Comparison of ENCODE assay signal across 22 mouse cellular contexts in genomic region chr12:79346198-79346733, GRCm38 (mm10). TPM values are rescaled to one million over a fixed set of nuclear protein-coding genes. Genes with fewer than 3 reads are reported as not detected.
DNase-seq lines count a peak whose midpoint lies in the region; ATAC-seq and TF ChIP-seq lines count a peak whose summit lies in the region.
"Had no signal": no experiment of that assay in that cellular context is flagged by ENCODE, and none has a peak within 500 bp of the region (broad histone marks: within the 10 kb centered on the region; RNA-seq: fewer than 3 reads in every experiment).

No protein-coding gene starts in this region.

- no peak overlapping the region for H3K4me2 ChIP-seq in intestine, embryonic 16.5 days (ENCODE audit: low read depth, low read length)
- no peak overlapping the region for H3K4me2 ChIP-seq in intestine, postnatal 0 days (replicated peaks; ENCODE audit: low read depth)
- H3K4me2 ChIP-seq in lung, embryonic 16.5 days (ENCODE audit: low read depth, low read length): no peak overlapping the region
- H3K4me2 ChIP-seq in embryonic facial prominence, embryonic 15.5 days (replicated peaks): no peak overlapping the region
- no peak overlapping the region for H3K4me2 ChIP-seq in stomach, embryonic 14.5 days (replicated peaks; ENCODE audit: low read depth, low read length)
- H3K4me2 ChIP-seq: forebrain, embryonic 13.5 days; midbrain, embryonic 12.5 days had no signal

- no peaks in the 10 kb centered on the region for H3K36me3 ChIP-seq in intestine, embryonic 16.5 days (ENCODE audit: control insufficient read depth, insufficient read depth, low read length)
- H3K36me3 ChIP-seq in intestine, postnatal 0 days (ENCODE audit: control insufficient read depth, insufficient read depth): no peaks in the 10 kb centered on the region
- no peaks in the 10 kb centered on the region for H3K36me3 ChIP-seq in lung, embryonic 16.5 days (ENCODE audit: control insufficient read depth, insufficient read depth, low read length)
- H3K36me3 ChIP-seq in embryonic facial prominence, embryonic 15.5 days: no peaks in the 10 kb centered on the region
- no peaks in the 10 kb centered on the region for H3K36me3 ChIP-seq in stomach, embryonic 14.5 days (ENCODE audit: control insufficient read depth, insufficient read depth, low read length)
- H3K36me3 ChIP-seq: heart, embryonic 10.5 days; midbrain, embryonic 12.5 days had no signal

- no peaks in the 10 kb centered on the region for H3K27me3 ChIP-seq in intestine, embryonic 16.5 days (replicated peaks; ENCODE audit: control insufficient read depth, insufficient read depth, low read length)
- H3K27me3 ChIP-seq in intestine, postnatal 0 days (replicated peaks; ENCODE audit: control insufficient read depth, insufficient read depth, low read length): no peaks in the 10 kb centered on the region
- no peaks in the 10 kb centered on the region for H3K27me3 ChIP-seq in lung, embryonic 16.5 days (ENCODE audit: control insufficient read depth, insufficient read depth, low read depth, low read length)
- H3K27me3 ChIP-seq in embryonic facial prominence, embryonic 15.5 days: no peaks in the 10 kb centered on the region
- H3K27me3 ChIP-seq in stomach, embryonic 14.5 days (ENCODE audit: control insufficient read depth, insufficient read depth, low read length): no peaks in the 10 kb centered on the region
- H3K27me3 ChIP-seq: CH12.LX; forebrain, embryonic 13.5 days; midbrain, embryonic 12.5 days had no signal

- no peaks in the 10 kb centered on the region for H3K9me3 ChIP-seq in intestine, embryonic 16.5 days (ENCODE audit: control insufficient read depth, low read length)
- no peaks in the 10 kb centered on the region for H3K9me3 ChIP-seq in intestine, postnatal 0 days (ENCODE audit: control insufficient read depth)
- H3K9me3 ChIP-seq in lung, embryonic 16.5 days (ENCODE audit: control insufficient read depth, low read length): no peaks in the 10 kb centered on the region
- H3K9me3 ChIP-seq in embryonic facial prominence, embryonic 15.5 days (replicated peaks): no peaks in the 10 kb centered on the region
- H3K9me3 ChIP-seq in stomach, embryonic 14.5 days (ENCODE audit: control insufficient read depth, low read depth, low read length): no peaks in the 10 kb centered on the region
- H3K9me3 ChIP-seq: forebrain, embryonic 13.5 days; G1E; heart, embryonic 10.5 days; midbrain, embryonic 12.5 days had no signal

- intact Hi-C loops in heart, postnatal 36 days (cut with DNase I): no loop called here

- no peak for DNase-seq in lung, postnatal 4 days
- DNase-seq in heart, postnatal 36 days: no peak
- DNase-seq: adrenal gland, adult 8-10 months; B cell, adult 2 months; cerebellum, adult 11-12 months; cerebellum, postnatal 14 days; kidney, adult 8-10 months; lung, postnatal 10 days; thymus, adult 2 months had no signal

- no peak overlapping the region for H3K4me3 ChIP-seq in intestine, embryonic 16.5 days (ENCODE audit: low read length)
- H3K4me3 ChIP-seq in intestine, postnatal 0 days (ENCODE audit: low read depth, low read length): no peak overlapping the region
- no peak overlapping the region for H3K4me3 ChIP-seq in lung, embryonic 16.5 days (ENCODE audit: low read length)
- no peak overlapping the region for H3K4me3 ChIP-seq in embryonic facial prominence, embryonic 15.5 days (replicated peaks)
- no peak overlapping the region for H3K4me3 ChIP-seq in stomach, embryonic 14.5 days (ENCODE audit: low read depth, low read length)
- H3K4me3 ChIP-seq: forebrain, embryonic 13.5 days; heart, embryonic 10.5 days; midbrain, embryonic 12.5 days had no signal

- TF ChIP-seq CTCF in intestine, postnatal 0 days (IDR thresholded peaks at IDR 0.05; ENCODE audit: low read depth): no peak

- H3K27ac ChIP-seq in intestine, embryonic 16.5 days (ENCODE audit: low read length): 0 out of 2 replicates have a peak overlapping the region, but pooled peaks have one; percentile 9
- no peak overlapping the region for H3K27ac ChIP-seq in intestine, postnatal 0 days (ENCODE audit: low read depth, low read length)
- H3K27ac ChIP-seq in lung, embryonic 16.5 days (ENCODE audit: low read length): peak overlapping the region; percentile 48
- peak overlapping the region; percentile 73 for H3K27ac ChIP-seq in embryonic facial prominence, embryonic 15.5 days (replicated peaks)
- peak overlapping the region; percentile 33; the same call in 1 of the 2 replicates for H3K27ac ChIP-seq in stomach, embryonic 14.5 days (ENCODE audit: low read length)
- H3K27ac ChIP-seq: forebrain, embryonic 13.5 days; heart, embryonic 10.5 days; liver, embryonic 14.5 days; midbrain, embryonic 12.5 days had no signal

- no peak for ATAC-seq in intestine, embryonic 16.5 days
- ATAC-seq in intestine, postnatal 0 days: no peak
- no peak for ATAC-seq in lung, embryonic 16.5 days (ENCODE audit: low read depth)
- ATAC-seq in embryonic facial prominence, embryonic 15.5 days (ENCODE audit: insufficient number of reproducible peaks, low FRiP score, low TSS enrichment, low read depth): no peak
- no peak for ATAC-seq in stomach, embryonic 14.5 days (ENCODE audit: insufficient number of reproducible peaks, insufficient read depth, low FRiP score, low read depth)
- no peak for ATAC-seq in erythroblast, adult 5-6 weeks (replicated peaks; ENCODE audit: low FRiP score, poor library complexity, severe bottlenecking)
- ATAC-seq: forebrain, embryonic 13.5 days; hindbrain, embryonic 16.5 days had no signal

- 65% methylated on average over 5 of the region's 5 CpGs for WGBS in intestine, embryonic 16.5 days
- WGBS in intestine, postnatal 0 days: 81% methylated on average over 5 of the region's 5 CpGs
- WGBS in lung, embryonic 16.5 days: 58% methylated on average over 5 of the region's 5 CpGs
- WGBS in embryonic facial prominence, embryonic 15.5 days: 33% methylated on average over 5 of the region's 5 CpGs
- WGBS in stomach, embryonic 14.5 days: 66% methylated on average over 5 of the region's 5 CpGs

- 0 out of 2 replicates have a peak overlapping the region, but pooled peaks have one; percentile 17 for H3K9ac ChIP-seq in intestine, embryonic 16.5 days (ENCODE audit: low read depth, low read length)
- H3K9ac ChIP-seq in intestine, postnatal 0 days (ENCODE audit: low read depth, low read length): no peak overlapping the region
- no peak overlapping the region for H3K9ac ChIP-seq in lung, embryonic 16.5 days (ENCODE audit: low read length)
- H3K9ac ChIP-seq in embryonic facial prominence, embryonic 15.5 days: no peak overlapping the region
- H3K9ac ChIP-seq in stomach, embryonic 14.5 days (replicated peaks; ENCODE audit: low read depth, low read length): no peak overlapping the region
- H3K9ac ChIP-seq: forebrain, embryonic 13.5 days; liver, embryonic 14.5 days; midbrain, embryonic 12.5 days had no signal

- H3K4me1 ChIP-seq in intestine, embryonic 16.5 days (ENCODE audit: control insufficient read depth, insufficient read depth, low read length): 0 out of 2 replicates have a peak, but pooled peaks cover 4% of the 10 kb centered on the region
- H3K4me1 ChIP-seq in intestine, postnatal 0 days (replicated peaks; ENCODE audit: control insufficient read depth, insufficient read depth, low read length): no peaks in the 10 kb centered on the region
- H3K4me1 ChIP-seq in lung, embryonic 16.5 days (replicated peaks; ENCODE audit: control insufficient read depth, insufficient read depth, low read length): peaks cover 11% of the 10 kb centered on the region
- H3K4me1 ChIP-seq in embryonic facial prominence, embryonic 15.5 days: peaks cover 24% of the 10 kb centered on the region
- peaks cover 7% of the 10 kb centered on the region; the same call in 1 of the 2 replicates for H3K4me1 ChIP-seq in stomach, embryonic 14.5 days (ENCODE audit: control insufficient read depth, insufficient read depth, low read length)
- H3K4me1 ChIP-seq: midbrain, embryonic 12.5 days had no signal

RNA-seq across cellular contexts. Expression of gene Rad51b, which starts 49.2 kb away (rescaled TPM):
- polyA plus RNA-seq in intestine, embryonic 16.5 days (2015; fragmentation: Nextera tagmentation; extraction: Ambion mirVana): 6.2 and 6.8 TPM in 2 replicates
- polyA plus RNA-seq in intestine, postnatal 0 days (2015; fragmentation: Nextera tagmentation; extraction: Ambion mirVana): 1.3 and 1.9 TPM in 2 replicates
- 7.6 and 8.8 TPM in 2 replicates for polyA plus RNA-seq in lung, embryonic 16.5 days (2015; fragmentation: Nextera tagmentation; extraction: Ambion mirVana)
- 6.3 and 7.3 TPM in 2 replicates for polyA plus RNA-seq in embryonic facial prominence, embryonic 15.5 days (2015; fragmentation: Nextera tagmentation; extraction: Ambion mirVana)
- 8.4 and 10.3 TPM in 2 replicates for polyA plus RNA-seq in stomach, embryonic 14.5 days (2014; fragmentation: Nextera tagmentation; extraction: Ambion mirVana)
- total RNA-seq in erythroblast, adult 5-6 weeks (2015; ENCODE audit: low replicate concordance): 3.5 TPM in 1 of 2 replicates, not detected in the other
- total RNA-seq in erythroblast, adult 5-6 weeks (2017; ENCODE audit: low replicate concordance): 2.9 and 4.2 TPM in 2 replicates
- total RNA-seq in heart, postnatal 36 days (2021): under 1 TPM; 0.53 to 0.60 TPM

RNA-seq across cellular contexts. Expression of gene Zfyve26, which starts 50.2 kb away (rescaled TPM):
- 12.3 and 12.5 TPM in 2 replicates for polyA plus RNA-seq in intestine, embryonic 16.5 days (2015; fragmentation: Nextera tagmentation; extraction: Ambion mirVana)
- polyA plus RNA-seq in intestine, postnatal 0 days (2015; fragmentation: Nextera tagmentation; extraction: Ambion mirVana): 7.9 and 10.1 TPM in 2 replicates
- 12.1 and 13.7 TPM in 2 replicates for polyA plus RNA-seq in lung, embryonic 16.5 days (2015; fragmentation: Nextera tagmentation; extraction: Ambion mirVana)
- polyA plus RNA-seq in embryonic facial prominence, embryonic 15.5 days (2015; fragmentation: Nextera tagmentation; extraction: Ambion mirVana): 11.6 and 14.7 TPM in 2 replicates
- 17.2 and 18.2 TPM in 2 replicates for polyA plus RNA-seq in stomach, embryonic 14.5 days (2014; fragmentation: Nextera tagmentation; extraction: Ambion mirVana)
- total RNA-seq in erythroblast, adult 5-6 weeks (2015; ENCODE audit: low replicate concordance): 40.0 and 41.0 TPM in 2 replicates
- 18.8 and 29.4 TPM in 2 replicates for total RNA-seq in erythroblast, adult 5-6 weeks (2017; ENCODE audit: low replicate concordance)
- total RNA-seq in heart, postnatal 36 days (2021): 10 to 100 TPM; 14.2 to 17.6 TPM
